Mouse (Mus musculus) CH12.LX (cell line): Measurements from ENCODE around the gene Pptc7. TPM values are rescaled to one million over a fixed set of nuclear protein-coding genes. Genes with fewer than 3 reads are reported as not detected.
A peak's percentile ranks its signal among the peaks of the same experiment; 100 is the strongest.

ENCODE experiments used
- DNase-seq: peaks from one replicate; pipeline ENCODE4 v3.0.0-alpha.2; 2013; ENCODE audit errors: extremely low read depth
- H3K27ac ChIP-seq: 2 replicates; pipeline ENCODE4 v1.5.1; 2012; ENCODE audit warnings: low read depth, mild to moderate bottlenecking, control low read depth, moderate library complexity; ENCODE audit not compliant: insufficient read depth
- H3K27me3 ChIP-seq: replicated peaks from 2 replicates; pipeline ENCODE3; 2012; ENCODE audit warnings: inconsistent platforms
- H3K36me3 ChIP-seq, 2 experiments: replicated peaks in 1 of 2; 2 replicates each; pipeline versions ENCODE3 to v1.6.1; 2012; ENCODE audit warnings: inconsistent platforms in 1 of 2, low read length in 1 of 2, mild to moderate bottlenecking in 1 of 2, mixed read lengths in 1 of 2, moderate library complexity in 1 of 2; ENCODE audit not compliant: control insufficient read depth in 1 of 2, insufficient read depth in 1 of 2
- H3K4me1 ChIP-seq, 2 experiments: 2 replicates each; pipeline ENCODE4 v1.6.1; 2012; ENCODE audit warnings: inconsistent platforms in 1 of 2, moderate library complexity in 1 of 2; ENCODE audit not compliant: insufficient read depth in 2 of 2, control insufficient read depth in 1 of 2
- H3K4me2 ChIP-seq: 2 replicates; pipeline ENCODE4 v1.6.1; 2012; ENCODE audit warnings: low read depth, mild to moderate bottlenecking, control low read depth; ENCODE audit not compliant: poor library complexity, insufficient read depth, severe bottlenecking
- H3K4me3 ChIP-seq, 3 experiments: fragments of 150-350 bp in 1 of 3; sonication (generic) in 1 of 3; replicated peaks in 1 of 3; 2 replicates each; pipeline versions ENCODE3 to v1.5.1; 2011 to 2012; ENCODE audit warnings: low read depth in 2 of 3, low read length in 2 of 3, mild to moderate bottlenecking in 2 of 3, moderate library complexity in 2 of 3, control low read depth in 1 of 3, improper control_type of control experiment in 1 of 3, inconsistent platforms in 1 of 3, mixed read lengths in 1 of 3; ENCODE audit not compliant: poor library complexity in 1 of 3
- H3K79me2 ChIP-seq: replicated peaks from 2 replicates; pipeline ENCODE4 v1.6.1; 2012; ENCODE audit warnings: mild to moderate bottlenecking, moderate library complexity; ENCODE audit not compliant: control insufficient read depth, poor library complexity, insufficient read depth, severe bottlenecking; ENCODE audit errors: extremely low read depth
- H3K9ac ChIP-seq: 2 replicates; pipeline ENCODE4 v1.6.1; 2012; ENCODE audit warnings: low read depth, mild to moderate bottlenecking, control low read depth, moderate library complexity; ENCODE audit not compliant: insufficient read depth
- H3K9me3 ChIP-seq: replicated peaks from 2 replicates; pipeline ENCODE3; 2012; ENCODE audit warnings: low read length, inconsistent platforms, mixed read lengths
- BHLHE40 ChIP-seq: IDR thresholded peaks from 2 replicates; pipeline ENCODE4 v1.6.1; 2011; ENCODE audit warnings: mild to moderate bottlenecking, low read depth, low read length, improper control_type of control experiment
- CHD2 ChIP-seq: IDR thresholded peaks from 2 replicates; pipeline ENCODE4 v1.6.1; 2011; ENCODE audit warnings: low read length, improper control_type of control experiment
- CTCF ChIP-seq, 2 experiments: IDR thresholded peaks in 1 of 2; conservative IDR thresholded peaks in 1 of 2; 2 replicates each; pipeline ENCODE4 v1.5.1; 2011 to 2012; ENCODE audit warnings: low read depth in 2 of 2, low read length in 2 of 2, improper control_type of control experiment in 1 of 2, inconsistent platforms in 1 of 2, mild to moderate bottlenecking in 1 of 2, moderate library complexity in 1 of 2
- E2F4 ChIP-seq: IDR thresholded peaks from 2 replicates; pipeline ENCODE4 v1.6.1; 2011; ENCODE audit warnings: low read depth, low read length, improper control_type of control experiment; ENCODE audit not compliant: insufficient replicate concordance
- ELF1 ChIP-seq: IDR thresholded peaks from 2 replicates; pipeline ENCODE4 v1.6.1; 2014; ENCODE audit warnings: low read depth, mild to moderate bottlenecking, inconsistent platforms, low read length, improper control_type of control experiment
- EP300 ChIP-seq: IDR thresholded peaks from 2 replicates; pipeline ENCODE4 v1.6.1; 2011; ENCODE audit warnings: low read length, improper control_type of control experiment
- ETS1 ChIP-seq: conservative IDR thresholded peaks from 2 replicates; pipeline ENCODE4 v1.6.1; 2012; ENCODE audit warnings: low read depth, mild to moderate bottlenecking, inconsistent platforms, low read length, improper control_type of control experiment, moderate library complexity
- GABPA ChIP-seq: IDR thresholded peaks from 2 replicates; pipeline ENCODE4 v1.6.1; 2012; ENCODE audit warnings: low read depth, low read length, improper control_type of control experiment, inconsistent platforms; ENCODE audit not compliant: insufficient replicate concordance
- HCFC1 ChIP-seq: IDR thresholded peaks from 2 replicates; pipeline ENCODE4 v1.6.1; 2012; ENCODE audit warnings: low read depth, mild to moderate bottlenecking, inconsistent platforms, low read length, improper control_type of control experiment
- IRF4 ChIP-seq: IDR thresholded peaks from 2 replicates; pipeline ENCODE4 v1.6.1; 2014; ENCODE audit warnings: low read depth, mild to moderate bottlenecking, inconsistent platforms, low read length, improper control_type of control experiment
- JUN ChIP-seq: IDR thresholded peaks from 2 replicates; pipeline ENCODE4 v1.6.1; 2011; ENCODE audit warnings: low read depth, mild to moderate bottlenecking, low read length, improper control_type of control experiment, moderate library complexity; ENCODE audit not compliant: insufficient read depth
- MAX ChIP-seq: IDR thresholded peaks from 2 replicates; pipeline ENCODE4 v1.6.1; 2011; ENCODE audit warnings: low read length, improper control_type of control experiment
- MEF2A ChIP-seq: IDR thresholded peaks from 2 replicates; pipeline ENCODE4 v1.6.1; 2014; ENCODE audit warnings: low read depth, mild to moderate bottlenecking, inconsistent platforms, low read length, improper control_type of control experiment, borderline replicate concordance
- MXI1 ChIP-seq: IDR thresholded peaks from 2 replicates; pipeline ENCODE4 v1.6.1; 2011; ENCODE audit warnings: mild to moderate bottlenecking, low read depth, low read length, improper control_type of control experiment
- MYC ChIP-seq: IDR thresholded peaks from 2 replicates; pipeline ENCODE4 v1.6.1; 2011; ENCODE audit warnings: low read depth, mild to moderate bottlenecking, improper control_type of control experiment, low read length
- NRF1 ChIP-seq: IDR thresholded peaks from 2 replicates; pipeline ENCODE4 v1.6.1; 2014; ENCODE audit warnings: low read depth, mild to moderate bottlenecking, inconsistent platforms, low read length, improper control_type of control experiment, moderate library complexity
- POLR2A ChIP-seq: IDR thresholded peaks from 2 replicates; pipeline ENCODE4 v1.6.1; 2011; ENCODE audit warnings: low read depth, mild to moderate bottlenecking, improper control_type of control experiment, low read length
- POLR2AphosphoS2 ChIP-seq: IDR thresholded peaks from 2 replicates; pipeline ENCODE4 v1.6.1; 2011; ENCODE audit warnings: low read depth, low read length, improper control_type of control experiment
- RAD21 ChIP-seq: IDR thresholded peaks from 2 replicates; pipeline ENCODE4 v1.6.1; 2011; ENCODE audit warnings: low read depth, mild to moderate bottlenecking, low read length, improper control_type of control experiment, moderate library complexity
- RCOR1 ChIP-seq: conservative IDR thresholded peaks from 2 replicates; pipeline ENCODE4 v1.6.1; 2012; ENCODE audit warnings: low read depth, mild to moderate bottlenecking, inconsistent platforms, low read length, improper control_type of control experiment
- SMC3 ChIP-seq: IDR thresholded peaks from 2 replicates; pipeline ENCODE4 v1.6.1; 2011; ENCODE audit warnings: low read depth, low read length, improper control_type of control experiment
- TBP ChIP-seq: conservative IDR thresholded peaks from 2 replicates; pipeline ENCODE4 v1.6.1; 2011; ENCODE audit warnings: low read depth, low read length, improper control_type of control experiment
- TCF12 ChIP-seq: IDR thresholded peaks from 2 replicates; pipeline ENCODE4 v1.6.1; 2014; ENCODE audit warnings: low read depth, mild to moderate bottlenecking, inconsistent platforms, low read length, improper control_type of control experiment
- USF1 ChIP-seq: IDR thresholded peaks from 2 replicates; pipeline ENCODE4 v1.6.1; 2014; ENCODE audit warnings: low read depth, mild to moderate bottlenecking, inconsistent platforms, low read length, improper control_type of control experiment
- ZKSCAN1 ChIP-seq: IDR thresholded peaks from 2 replicates; pipeline ENCODE4 v1.6.1; 2012; ENCODE audit warnings: low read depth, inconsistent platforms, low read length, improper control_type of control experiment, borderline replicate concordance
- ZNF384 ChIP-seq: IDR thresholded peaks from 2 replicates; pipeline ENCODE4 v1.6.1; 2012; ENCODE audit warnings: low read depth, low read length, improper control_type of control experiment, inconsistent platforms
- dilution Hi-C: fragments of 300-500 bp; cut with MboI; formaldehyde crosslinking; loops from 2 replicates; pipeline ENCODE4 v1.14.3; 2020; ENCODE audit warnings: low sequenced_read_pairs; ENCODE audit not compliant: extremely low pct_unique_long_range_greater_than_20kb, extremely low pct_ligation_motif_present
- in situ Hi-C: fragments of 300-500 bp; cut with MboI; formaldehyde crosslinking; loops from 3 replicates; pipeline ENCODE4 v1.14.3; 2019; ENCODE audit warnings: low sequenced_read_pairs, low pct_ligation_motif_present, low pct_unique_long_range_greater_than_20kb, mixed read lengths
- polyA plus RNA-seq: library from polyadenylated mRNA; unstranded; fragments of >175 nt; gene quantifications from 2 replicates; pipeline ENCODE4 v1.2.1, GENCODE M21; 2012; ENCODE audit warnings: low read depth; ENCODE audit not compliant: insufficient read length
- total RNA-seq, 2 experiments: library from RNA; depleted of rRNA; stranded (reverse); fragments of 300-350 nt in 1 of 2; fragments of >200 nt in 1 of 2; gene quantifications; 2 replicates each; pipeline ENCODE4 v1.2.3; 2012 to 2014

Gene Pptc7
- total and polyA plus RNA-seq, 3 experiments, result 17.1 to 25.9 (median 23.6) TPM

DNA sequence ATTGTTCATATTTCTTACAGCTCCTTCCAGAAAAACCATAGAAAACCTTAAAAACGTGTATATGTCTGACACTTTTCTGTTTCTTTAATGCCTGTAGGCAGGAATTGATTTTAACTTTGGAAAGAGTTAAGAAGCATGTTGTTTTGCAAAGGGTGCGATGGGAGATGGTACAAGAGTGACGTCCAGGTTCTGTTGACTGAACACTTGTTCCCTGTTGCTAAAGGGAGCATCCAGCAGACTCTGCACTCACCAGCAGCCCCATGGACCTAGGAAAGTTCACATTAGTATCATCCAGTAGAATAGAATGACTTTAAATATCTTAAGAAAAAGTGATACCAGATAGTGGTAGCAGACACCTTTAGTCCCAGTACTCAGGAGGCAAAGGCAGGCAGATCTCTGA is 22.4 kb downstream of the Pptc7 start:
- in situ Hi-C loops, result no loop called here
- TF ChIP-seq TBP (no peak), POLR2A (no peak), JUN (no peak), GABPA (no peak), TCF12 (no peak), NRF1 (no peak), CTCF (conservative IDR thresholded peaks at IDR 0.05 in 1 of 2, IDR thresholded peaks at IDR 0.05 in 1 of 2; ENCODE audit: low read depth in 2 of 2, low read length in 2 of 2) (no peak), RAD21 (no peak), MAX (no peak), ZKSCAN1 (no peak), ELF1 (no peak), RCOR1 (no peak), CHD2 (no peak), ZNF384 (no peak), SMC3 (no peak), IRF4 (no peak), MXI1 (no peak), HCFC1 (no peak), POLR2AphosphoS2 (no peak), E2F4 (no peak)
- Histone ChIP-seq H3K4me3 (no peak overlapping the region), H3K9ac (no peak overlapping the region), H3K36me3 (peaks cover 11 to 75% of the 10 kb centered on the region in 2 experiments), H3K27me3 (no peaks in the 10 kb centered on the region), H3K27ac (no peak overlapping the region), H3K4me1 (peaks cover 10 to 60% of the 10 kb centered on the region in 2 experiments; a peak in 3 of 4 replicates), H3K79me2 (peaks cover 8% of the 10 kb centered on the region), H3K4me2 (no peak overlapping the region), H3K9me3 (no peaks in the 10 kb centered on the region)
- DNase-seq, result no peak
- dilution Hi-C loops, result no loop called here

DNA sequence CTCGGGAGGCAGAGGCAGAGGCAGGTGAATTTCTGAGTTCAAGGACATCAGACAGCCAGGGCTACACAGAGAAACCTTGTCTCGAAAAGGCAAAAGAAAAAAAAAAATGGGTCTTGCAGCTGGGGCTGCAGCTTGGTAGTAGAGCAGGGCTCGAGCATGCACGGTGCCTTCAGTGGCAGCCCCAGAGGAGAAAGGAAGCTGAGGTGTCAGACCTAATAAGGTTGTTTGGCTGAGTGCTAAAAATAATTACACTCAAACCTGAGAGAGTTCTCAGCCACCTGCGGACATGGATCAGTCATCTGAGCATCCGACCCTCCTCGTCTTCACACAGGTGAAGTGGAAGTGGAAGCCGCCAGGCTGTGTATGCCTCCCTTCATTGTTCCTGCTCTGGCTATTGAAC is 26.5 kb downstream of the Pptc7 start:
- H3K4me3 ChIP-seq, result no peak overlapping the region
- H3K9me3 ChIP-seq, result no peaks in the 10 kb centered on the region
- dilution Hi-C loops (no loop called here), in situ Hi-C loops (no loop called here)
- H3K4me1 ChIP-seq, result peaks cover 17 to 67% of the 10 kb centered on the region in 2 experiments
- H3K79me2 ChIP-seq, result peaks cover 1% of the 10 kb centered on the region; the same call in 1 of the 2 replicates
- peaks cover 24 to 79% of the 10 kb centered on the region in 2 experiments for H3K36me3 ChIP-seq
- H3K9ac ChIP-seq, result no peak overlapping the region
- peak; percentile 71 for TF ChIP-seq MEF2A
- TF ChIP-seq TBP, result no peak
- peak; percentile 18; the same call in 1 of the 2 replicates for TF ChIP-seq BHLHE40
- no peak for TF ChIP-seq SMC3
- TF ChIP-seq IRF4, result no peak; the same call in 1 of the 2 replicates
- peak; percentile 46; the same call in 1 of the 2 replicates for TF ChIP-seq EP300
- TF ChIP-seq MAX, result no peak
- peak; percentile 87 for TF ChIP-seq ZNF384
- peak; percentile 72 for TF ChIP-seq TCF12
- no peak for TF ChIP-seq POLR2A
- peak; percentile 45 for TF ChIP-seq ETS1
- TF ChIP-seq MYC, result 0 out of 2 replicates have a peak, but pooled peaks have one; percentile 17
- no peak for TF ChIP-seq USF1
- no peak for TF ChIP-seq ELF1
- TF ChIP-seq, all 38 proteins: peak for 7
- peak; percentile 66 for DNase-seq
- H3K27me3 ChIP-seq, result no peaks in the 10 kb centered on the region
- H3K4me2 ChIP-seq, result no peak overlapping the region
- H3K27ac ChIP-seq, result no peak overlapping the region
